Mouse (Mus musculus) kidney, adult 2 months (tissue): ENCODE measurements around the gene Ifngr1.

ENCODE experiments used
- CTCF ChIP-seq: fragments of 200-500 bp; conservative IDR thresholded peaks from 2 replicates; pipeline ENCODE4 v1.5.1; 2011; ENCODE audit warnings: low read depth, mild to moderate bottlenecking, control low read depth, low read length, moderate library complexity, mixed read lengths; ENCODE audit not compliant: insufficient read depth, insufficient read length
- POLR2A ChIP-seq: fragments of 200-500 bp; IDR thresholded peaks from one replicate; pipeline ENCODE4 v1.6.1; 2011; ENCODE audit warnings: low read depth, low read length, control low read depth

DNA sequence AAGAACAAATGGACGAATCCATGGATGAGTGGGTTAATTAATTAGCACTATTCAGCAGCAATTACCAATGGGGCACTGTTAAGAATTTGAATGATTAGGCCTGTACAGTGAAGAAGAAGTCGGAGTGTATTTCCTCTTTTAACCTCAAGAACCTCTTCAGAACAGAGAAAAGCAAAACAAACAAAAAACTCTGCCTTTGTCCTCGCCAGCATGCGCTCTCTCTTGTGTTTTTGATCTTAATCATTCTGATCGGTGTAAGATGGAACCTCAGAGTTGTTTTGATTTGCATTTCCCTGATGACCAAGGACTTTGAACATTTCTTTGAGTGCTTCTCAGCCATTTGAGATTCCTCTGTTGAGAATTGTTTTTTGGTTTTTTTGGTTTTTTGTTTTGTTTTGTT lies 28.0 kb downstream of the Ifngr1 start:
- no peak for TF ChIP-seq CTCF
- no peak for TF ChIP-seq POLR2A
